ENCODE assay signal across 11 mouse cellular contexts in genomic region chr11:5502351-5503051, GRCm38 (mm10). TPM values are rescaled to one million over a fixed set of nuclear protein-coding genes. Genes with fewer than 3 reads are reported as not detected.
DNase-seq lines count a peak whose midpoint lies in the region; ATAC-seq and TF ChIP-seq lines count a peak whose summit lies in the region.
"Had no signal": no experiment of that assay in that cellular context is flagged by ENCODE, and none has a peak within 500 bp of the region (broad histone marks: within the 10 kb centered on the region; RNA-seq: fewer than 3 reads in every experiment).

No protein-coding gene starts in this region.

- WGBS in intestine, embryonic 16.5 days, result 77% methylated on average over 10 of the region's 10 CpGs
- 56% methylated on average over 10 of the region's 10 CpGs for WGBS in intestine, postnatal 0 days
- 58% methylated on average over 10 of the region's 10 CpGs for WGBS in liver, embryonic 15.5 days (ENCODE audit: insufficient replicate concordance)
- 85% methylated on average over 10 of the region's 10 CpGs for WGBS in hindbrain, embryonic 16.5 days

- no peak overlapping the region for H3K4me2 ChIP-seq in intestine, embryonic 16.5 days (ENCODE audit: low read depth, low read length)
- H3K4me2 ChIP-seq in intestine, postnatal 0 days (replicated peaks; ENCODE audit: low read depth), result no peak overlapping the region
- H3K4me2 ChIP-seq in liver, embryonic 15.5 days, result no peak overlapping the region
- no peak overlapping the region for H3K4me2 ChIP-seq in hindbrain, embryonic 16.5 days (ENCODE audit: low read length)

- no peaks in the 10 kb centered on the region for H3K36me3 ChIP-seq in intestine, embryonic 16.5 days (ENCODE audit: control insufficient read depth, insufficient read depth, low read length)
- no peaks in the 10 kb centered on the region for H3K36me3 ChIP-seq in intestine, postnatal 0 days (ENCODE audit: control insufficient read depth, insufficient read depth)
- H3K36me3 ChIP-seq in liver, embryonic 15.5 days (replicated peaks), result no peaks in the 10 kb centered on the region
- no peaks in the 10 kb centered on the region for H3K36me3 ChIP-seq in hindbrain, embryonic 16.5 days (ENCODE audit: control insufficient read depth, insufficient read depth, low read length)
- H3K36me3 ChIP-seq: G1E had no signal

- DNase-seq in ZHBTc4 (ENCODE audit: low read depth, low spot score), result peak; percentile 48
- DNase-seq in spleen, postnatal 14 days (ENCODE audit: low spot score in 2 of 2), result no peak
- DNase-seq in kidney, postnatal 14 days, result no peak
- DNase-seq: left cerebral cortex, postnatal 4 days had no signal

- H3K4me3 ChIP-seq in intestine, embryonic 16.5 days (ENCODE audit: low read length), result no peak overlapping the region
- H3K4me3 ChIP-seq in intestine, postnatal 0 days (ENCODE audit: low read depth, low read length), result no peak overlapping the region
- no peak overlapping the region for H3K4me3 ChIP-seq in liver, embryonic 15.5 days (replicated peaks)
- H3K4me3 ChIP-seq in hindbrain, embryonic 16.5 days (ENCODE audit: low read length), result no peak overlapping the region

- peak overlapping the region; percentile 59; the same call in 1 of the 2 replicates for H3K27ac ChIP-seq in intestine, embryonic 16.5 days (ENCODE audit: low read length)
- no peak overlapping the region for H3K27ac ChIP-seq in intestine, postnatal 0 days (ENCODE audit: low read depth, low read length)
- peak overlapping the region; percentile 61 for H3K27ac ChIP-seq in liver, embryonic 15.5 days (replicated peaks)
- H3K27ac ChIP-seq in hindbrain, embryonic 16.5 days (ENCODE audit: low read depth, low read length), result no peak overlapping the region

- H3K4me1 ChIP-seq in intestine, embryonic 16.5 days (ENCODE audit: control insufficient read depth, insufficient read depth, low read length), result peaks cover 7% of the 10 kb centered on the region; the same call in 1 of the 2 replicates
- 0 out of 2 replicates have a peak, but pooled peaks cover 6% of the 10 kb centered on the region for H3K4me1 ChIP-seq in intestine, postnatal 0 days (replicated peaks; ENCODE audit: control insufficient read depth, insufficient read depth, low read length)
- peaks cover 50% of the 10 kb centered on the region for H3K4me1 ChIP-seq in liver, embryonic 15.5 days (replicated peaks)
- H3K4me1 ChIP-seq in hindbrain, embryonic 16.5 days (ENCODE audit: control insufficient read depth, insufficient read depth, low read depth, low read length), result no peaks in the 10 kb centered on the region

- no peaks in the 10 kb centered on the region for H3K9me3 ChIP-seq in intestine, embryonic 16.5 days (ENCODE audit: control insufficient read depth, low read length)
- H3K9me3 ChIP-seq in intestine, postnatal 0 days (ENCODE audit: control insufficient read depth), result no peaks in the 10 kb centered on the region
- H3K9me3 ChIP-seq in liver, embryonic 15.5 days (replicated peaks), result no peaks in the 10 kb centered on the region
- no peaks in the 10 kb centered on the region for H3K9me3 ChIP-seq in hindbrain, embryonic 16.5 days (ENCODE audit: control insufficient read depth, low read length)

- 0 out of 2 replicates have a peak, but pooled peaks have one; percentile 14 for ATAC-seq in intestine, embryonic 16.5 days
- ATAC-seq in intestine, postnatal 0 days, result no peak
- peak; percentile 19; the same call in 1 of the 2 replicates for ATAC-seq in liver, embryonic 15.5 days (ENCODE audit: insufficient read depth)
- peak; percentile 37; the same call in 1 of the 2 replicates for ATAC-seq in neutrophil, adult 5-6 weeks (ENCODE audit: extremely low read depth, insufficient number of reproducible peaks, low FRiP score, poor library complexity, severe bottlenecking)
- no peak for ATAC-seq in hindbrain, embryonic 16.5 days
- ATAC-seq: midbrain, embryonic 16.5 days had no signal

- TF ChIP-seq CTCF in intestine, postnatal 0 days (IDR thresholded peaks at IDR 0.05; ENCODE audit: low read depth), result no peak

- no peak overlapping the region for H3K9ac ChIP-seq in intestine, embryonic 16.5 days (ENCODE audit: low read depth, low read length)
- no peak overlapping the region for H3K9ac ChIP-seq in intestine, postnatal 0 days (ENCODE audit: low read depth, low read length)
- no peak overlapping the region for H3K9ac ChIP-seq in liver, embryonic 15.5 days
- H3K9ac ChIP-seq in hindbrain, embryonic 16.5 days (ENCODE audit: low read depth, low read length), result no peak overlapping the region

- H3K27me3 ChIP-seq in intestine, embryonic 16.5 days (replicated peaks; ENCODE audit: control insufficient read depth, insufficient read depth, low read length), result no peaks in the 10 kb centered on the region
- no peaks in the 10 kb centered on the region for H3K27me3 ChIP-seq in intestine, postnatal 0 days (replicated peaks; ENCODE audit: control insufficient read depth, insufficient read depth, low read length)
- no peaks in the 10 kb centered on the region for H3K27me3 ChIP-seq in liver, embryonic 15.5 days
- H3K27me3 ChIP-seq in hindbrain, embryonic 16.5 days (replicated peaks; ENCODE audit: control insufficient read depth, insufficient read depth, low read length), result no peaks in the 10 kb centered on the region

RNA-seq across cellular contexts. Expression of gene Xbp1, which starts 18.0 kb away (rescaled TPM):
- 222 and 249 TPM in 2 replicates for polyA plus RNA-seq in intestine, embryonic 16.5 days (2015; fragmentation: Nextera tagmentation; extraction: Ambion mirVana)
- 141 and 150 TPM in 2 replicates for polyA plus RNA-seq in intestine, postnatal 0 days (2015; fragmentation: Nextera tagmentation; extraction: Ambion mirVana)
- 109 and 117 TPM in 2 replicates for polyA plus RNA-seq in liver, embryonic 15.5 days (2015; fragmentation: Nextera tagmentation; extraction: Ambion mirVana)
- 179 and 183 TPM in 2 replicates for total RNA-seq in neutrophil, adult 5-6 weeks (2017)
- 148 TPM in 2 replicates for polyA plus RNA-seq in hindbrain, embryonic 16.5 days (2015; fragmentation: Nextera tagmentation; extraction: Ambion mirVana)

RNA-seq across cellular contexts. Expression of gene Ccdc117, which starts 39.5 kb away (rescaled TPM):
- polyA plus RNA-seq in intestine, embryonic 16.5 days (2015; fragmentation: Nextera tagmentation; extraction: Ambion mirVana), result 11.1 and 11.9 TPM in 2 replicates
- 4.7 and 6.3 TPM in 2 replicates for polyA plus RNA-seq in intestine, postnatal 0 days (2015; fragmentation: Nextera tagmentation; extraction: Ambion mirVana)
- polyA plus RNA-seq in liver, embryonic 15.5 days (2015; fragmentation: Nextera tagmentation; extraction: Ambion mirVana), result 8.1 and 8.8 TPM in 2 replicates
- total RNA-seq in neutrophil, adult 5-6 weeks (2017), result 40.0 and 42.0 TPM in 2 replicates
- 7.4 and 10.3 TPM in 2 replicates for polyA plus RNA-seq in hindbrain, embryonic 16.5 days (2015; fragmentation: Nextera tagmentation; extraction: Ambion mirVana)

RNA-seq across cellular contexts. Expression of gene Znrf3, which starts 57.9 kb away (rescaled TPM):
- polyA plus RNA-seq in intestine, embryonic 16.5 days (2015; fragmentation: Nextera tagmentation; extraction: Ambion mirVana), result 6.8 and 7.3 TPM in 2 replicates
- polyA plus RNA-seq in intestine, postnatal 0 days (2015; fragmentation: Nextera tagmentation; extraction: Ambion mirVana), result 3.2 and 3.5 TPM in 2 replicates
- 2.8 and 3.0 TPM in 2 replicates for polyA plus RNA-seq in liver, embryonic 15.5 days (2015; fragmentation: Nextera tagmentation; extraction: Ambion mirVana)
- 1.3 and 1.4 TPM in 2 replicates for total RNA-seq in neutrophil, adult 5-6 weeks (2017)
- polyA plus RNA-seq in hindbrain, embryonic 16.5 days (2015; fragmentation: Nextera tagmentation; extraction: Ambion mirVana), result 7.4 and 8.1 TPM in 2 replicates

Comparison
In these comparisons a context has a peak if more than half of its experiments do, and no peak if none do; other contexts are left out.
1. ATAC-seq: peak in intestine, embryonic 16.5 days (single experiment), liver, embryonic 15.5 days (single experiment) and neutrophil, adult 5-6 weeks (single experiment); none in intestine, postnatal 0 days (single experiment) and hindbrain, embryonic 16.5 days (single experiment).
2. H3K27ac ChIP-seq: peak in intestine, embryonic 16.5 days (single experiment) and liver, embryonic 15.5 days (single experiment); none in intestine, postnatal 0 days (single experiment) and hindbrain, embryonic 16.5 days (single experiment).